Mouse (Mus musculus): Measurements from ENCODE around the gene Gm20696.

The Gm20696 gene

GRCm38 (mm10) chr6:99624542-99624941 is 42.1 kb downstream of the Gm20696 start:
- DNase-seq (ENCODE audit: low spot score), result no peak

DNA sequence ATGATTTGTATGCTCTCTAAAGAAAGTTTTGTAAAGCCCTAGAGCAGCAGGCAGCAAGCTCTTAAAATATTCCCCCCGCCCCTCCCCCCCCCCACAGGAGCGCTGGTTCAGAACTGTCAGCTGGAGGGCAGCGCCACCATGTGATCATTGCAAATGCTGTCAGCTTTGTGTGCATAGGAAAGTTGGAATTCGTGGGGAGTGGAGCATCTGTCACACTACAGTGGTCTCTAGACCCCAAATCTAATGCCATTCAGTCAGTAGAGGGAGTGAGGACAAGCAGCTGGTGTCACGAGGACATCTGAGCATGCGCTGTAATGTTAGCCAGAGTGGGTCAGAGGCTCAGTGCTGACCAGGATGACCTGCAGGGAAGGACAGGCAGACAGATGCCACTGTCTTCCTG is 43.0 kb downstream of the Gm20696 start:
- DNase-seq (ENCODE audit: low spot score), result no peak

- no peak for DNase-seq (ENCODE audit: low spot score)
Observed at GRCm38 (mm10) chr6:99621167-99621566, 45.4 kb downstream of the Gm20696 start.

DNA sequence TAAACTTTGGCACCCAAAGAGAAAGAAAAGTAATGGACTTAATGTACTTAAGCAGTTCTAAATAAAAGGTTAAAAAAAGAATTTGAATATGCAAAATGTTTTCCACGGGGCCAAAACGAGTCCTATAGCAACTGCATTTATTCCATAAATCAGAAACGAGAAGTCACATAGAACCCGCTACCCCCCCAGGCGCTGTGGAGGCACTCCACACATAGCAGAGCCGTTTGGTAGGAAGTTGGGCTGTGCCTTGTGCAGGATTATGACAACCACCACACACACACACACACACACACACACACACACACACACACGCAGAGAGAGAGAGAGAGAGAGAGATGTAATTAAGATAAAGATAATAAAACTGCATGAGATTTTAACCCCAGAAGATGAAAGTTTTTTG is 46.1 kb downstream of the Gm20696 start:
- DNase-seq (ENCODE audit: low spot score), result no peak

- DNase-seq (ENCODE audit: low spot score), result no peak
Observed at GRCm38 (mm10) chr6:99619964-99620363, 46.6 kb downstream of the Gm20696 start.

GRCm38 (mm10) chr6:99619466-99619865 is 47.1 kb downstream of the Gm20696 start:
- no peak for DNase-seq (ENCODE audit: low spot score)

- DNase-seq (ENCODE audit: low spot score), result no peak
Observed at GRCm38 (mm10) chr6:99617867-99618266, 48.7 kb downstream of the Gm20696 start.

GRCm38 (mm10) chr6:99617415-99617814 is 49.2 kb downstream of the Gm20696 start:
- no peak for DNase-seq (ENCODE audit: low spot score)

DNA sequence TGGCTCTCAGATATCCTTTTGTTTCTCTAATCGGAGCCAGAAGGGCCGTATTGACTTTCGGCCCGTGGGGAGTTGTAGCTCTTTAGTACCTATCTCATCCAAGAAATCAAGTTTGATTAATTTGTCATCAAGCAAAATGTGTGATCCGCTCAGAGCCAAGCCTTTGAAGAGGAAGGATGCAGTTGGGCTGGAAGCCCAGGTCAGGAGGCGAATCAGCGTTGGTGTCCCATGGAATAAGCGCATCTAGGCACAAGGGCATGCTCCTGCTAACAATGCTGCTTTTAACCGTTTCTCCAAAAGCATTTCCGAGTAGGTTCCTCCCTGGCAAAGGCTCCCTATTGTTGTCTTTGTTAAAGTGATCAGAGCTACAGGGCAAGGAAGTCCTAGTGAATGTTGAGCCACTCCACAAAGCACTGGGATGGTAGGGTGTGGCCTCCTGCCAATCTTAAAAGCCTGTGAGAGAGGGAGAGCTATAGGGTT is 51.3 kb downstream of the Gm20696 start:
- no peak for DNase-seq (ENCODE audit: low spot score)

DNA sequence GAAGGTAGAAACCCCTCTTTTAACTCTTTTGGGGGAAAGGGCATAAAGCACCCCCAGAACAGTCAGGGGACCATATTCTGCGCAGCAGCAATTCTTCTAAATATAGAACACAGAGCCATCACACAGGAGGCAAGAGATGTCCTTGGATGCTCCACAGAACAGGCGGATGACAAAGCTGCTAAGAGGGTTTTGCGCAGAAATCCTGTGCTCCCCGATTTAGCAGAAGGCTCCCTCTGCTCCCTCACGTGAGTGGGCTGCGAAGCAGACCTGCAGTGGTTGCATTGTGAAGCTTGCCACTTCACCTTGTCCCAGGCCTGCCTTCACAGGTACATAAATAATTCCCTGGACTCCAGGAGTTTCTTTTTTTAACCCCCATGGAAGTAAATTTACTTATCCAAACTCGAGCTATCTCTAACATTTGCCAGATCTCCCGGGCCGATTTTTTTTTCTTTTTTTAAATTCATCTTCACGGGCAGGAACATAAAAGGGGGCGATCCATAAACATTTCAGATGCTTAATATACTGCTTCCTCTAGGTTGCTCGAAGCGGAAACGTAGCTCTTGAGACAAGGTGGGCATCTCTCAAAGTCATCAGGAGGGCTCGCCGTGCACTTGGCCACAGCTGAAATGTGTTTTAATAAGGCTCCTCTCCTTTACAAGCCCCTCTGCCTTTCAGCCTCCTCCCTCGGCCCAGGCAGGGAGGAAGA is 51.9 kb downstream of the Gm20696 start:
- DNase-seq (ENCODE audit: low spot score), result no peak

- DNase-seq (ENCODE audit: low spot score), result no peak
Observed at GRCm38 (mm10) chr6:99611866-99612265, 54.7 kb downstream of the Gm20696 start.

DNA sequence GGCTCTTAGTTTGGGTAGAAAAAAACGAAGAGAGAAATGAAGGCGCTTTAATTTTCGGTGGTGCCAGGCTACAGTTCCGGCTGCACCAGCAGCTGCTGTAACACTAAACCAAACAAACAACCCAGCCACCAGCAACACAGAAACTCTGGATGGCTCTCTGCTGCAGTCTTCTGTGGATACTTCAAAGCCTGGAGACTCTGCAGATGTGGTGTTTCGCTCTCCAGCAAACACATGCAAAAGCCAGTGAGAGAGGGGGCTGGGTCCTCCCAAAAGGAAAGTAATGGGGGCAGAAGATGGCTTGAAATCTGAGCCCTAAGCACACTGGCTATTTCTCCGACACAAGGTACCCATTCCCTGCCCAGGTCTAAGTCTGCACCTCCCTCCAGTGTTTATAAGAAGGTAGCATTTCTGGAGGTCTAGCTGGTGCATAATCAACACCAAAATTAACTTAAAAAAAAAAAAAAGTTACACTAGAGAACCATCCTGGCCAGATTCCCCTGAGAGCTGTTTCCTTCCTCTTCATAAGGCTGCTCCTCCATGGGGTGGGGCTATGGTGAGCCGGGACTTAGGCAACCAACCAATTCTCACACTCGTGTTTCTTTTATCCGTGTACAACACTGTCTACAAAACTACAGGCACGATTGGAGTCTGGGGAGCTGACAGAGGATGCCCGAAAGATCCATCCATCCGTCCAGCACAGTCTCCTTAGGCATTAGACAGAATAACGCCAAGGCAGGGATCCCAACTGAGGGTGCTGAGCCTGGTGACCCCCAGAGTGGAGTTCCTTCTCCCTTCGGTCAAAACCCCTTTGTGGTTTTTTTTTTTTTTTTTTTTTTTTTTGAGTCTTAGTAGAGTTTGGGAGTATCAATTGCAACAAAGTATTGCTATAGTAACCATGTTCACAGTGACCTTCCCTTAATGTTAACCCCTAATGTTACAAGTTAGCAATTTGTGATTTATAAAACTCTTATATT is 55.9 kb downstream of the Gm20696 start:
- DNase-seq (ENCODE audit: low spot score), result no peak

DNA sequence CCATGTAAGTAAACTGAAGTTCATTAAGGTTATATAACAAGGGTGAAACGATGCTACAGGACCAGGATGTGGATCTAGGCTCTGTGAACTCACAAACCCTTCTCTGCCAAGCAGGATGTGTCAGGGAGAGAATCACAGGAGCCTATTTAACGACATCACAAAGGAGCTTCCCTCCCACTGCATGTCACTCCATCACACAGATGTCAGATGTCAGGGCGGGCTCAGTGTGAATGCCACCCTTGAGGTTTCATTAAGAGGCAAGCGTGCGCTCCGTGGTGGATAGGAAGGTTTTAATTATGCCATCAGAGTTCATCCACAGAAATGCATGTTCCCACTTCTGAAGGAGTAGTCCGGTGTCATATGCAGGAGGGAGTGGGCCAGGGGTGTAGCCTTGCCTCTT is 60.5 kb downstream of the Gm20696 start:
- DNase-seq (ENCODE audit: low spot score), result no peak

- DNase-seq (ENCODE audit: low spot score), result no peak
Observed at GRCm38 (mm10) chr6:99604758-99605157, 61.8 kb downstream of the Gm20696 start.

DNA sequence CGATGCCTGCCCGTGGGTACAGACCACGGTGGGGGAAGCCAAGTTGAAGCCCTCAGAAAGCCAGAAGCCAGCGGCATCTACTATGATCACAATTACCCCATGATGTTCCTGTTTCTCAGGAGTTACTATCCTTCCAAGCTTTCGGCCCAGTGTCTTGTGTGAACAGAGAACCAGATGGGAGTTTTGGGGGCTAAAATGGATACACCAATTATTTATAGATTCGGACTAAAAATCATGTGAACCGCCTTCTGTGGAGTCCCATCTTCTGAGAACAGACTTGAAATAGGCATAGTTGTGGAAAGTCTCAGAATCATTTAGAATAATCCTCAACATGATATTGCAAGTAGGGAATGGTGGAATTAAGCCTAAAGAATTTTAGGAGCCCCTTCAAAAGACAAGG is 64.2 kb downstream of the Gm20696 start:
- no peak for DNase-seq (ENCODE audit: low spot score)

DNA sequence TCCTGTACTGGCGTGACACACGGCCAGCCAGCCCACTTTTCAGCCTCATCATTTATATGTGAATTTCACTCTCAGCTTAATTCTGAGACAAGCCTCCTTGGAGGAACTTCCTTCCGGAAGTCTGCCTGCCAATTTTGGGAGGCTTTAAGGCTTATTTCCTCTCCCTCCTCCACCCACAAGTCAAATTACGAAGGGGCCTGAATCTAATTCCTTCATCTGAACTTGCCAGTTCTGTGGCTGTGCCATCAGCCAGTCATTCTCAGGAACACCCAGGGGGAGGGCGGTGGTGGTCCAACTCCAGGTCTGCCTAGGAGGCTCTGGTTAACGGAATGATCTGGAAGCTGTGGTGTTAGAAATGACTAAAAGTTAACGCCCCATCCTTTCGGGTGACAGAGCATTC is 65.7 kb downstream of the Gm20696 start:
- no peak for DNase-seq (ENCODE audit: low spot score)

DNA sequence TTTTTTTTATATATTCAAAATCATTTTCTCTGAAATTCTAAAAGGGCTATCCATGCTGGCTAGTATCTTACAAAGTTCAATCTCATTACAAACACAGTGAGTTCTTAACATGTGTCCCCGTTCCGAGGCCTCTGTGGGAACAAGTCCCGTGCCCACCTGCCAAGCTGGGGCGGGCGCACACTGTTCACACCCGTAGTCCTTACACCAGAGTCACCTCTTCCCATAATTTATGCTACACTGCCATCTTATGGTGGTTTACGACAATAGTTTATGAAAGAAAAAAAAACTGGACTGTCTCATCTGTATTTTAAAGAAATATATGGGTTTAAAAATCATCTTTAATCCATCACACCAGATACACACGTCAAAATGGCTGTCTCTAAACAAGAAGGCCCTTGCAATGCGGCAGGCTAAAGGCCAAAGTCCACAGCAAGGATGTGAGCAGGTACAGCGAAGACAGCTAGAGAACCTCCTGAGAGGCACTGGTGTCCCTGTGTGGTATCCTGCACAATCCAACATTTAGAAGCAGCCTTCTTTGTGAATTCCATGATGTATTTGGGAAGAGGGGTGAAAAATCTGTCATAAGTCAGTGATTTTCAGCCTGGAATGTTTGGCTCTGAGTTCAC is 66.3 kb downstream of the Gm20696 start:
- DNase-seq (ENCODE audit: low spot score), result no peak

DNA sequence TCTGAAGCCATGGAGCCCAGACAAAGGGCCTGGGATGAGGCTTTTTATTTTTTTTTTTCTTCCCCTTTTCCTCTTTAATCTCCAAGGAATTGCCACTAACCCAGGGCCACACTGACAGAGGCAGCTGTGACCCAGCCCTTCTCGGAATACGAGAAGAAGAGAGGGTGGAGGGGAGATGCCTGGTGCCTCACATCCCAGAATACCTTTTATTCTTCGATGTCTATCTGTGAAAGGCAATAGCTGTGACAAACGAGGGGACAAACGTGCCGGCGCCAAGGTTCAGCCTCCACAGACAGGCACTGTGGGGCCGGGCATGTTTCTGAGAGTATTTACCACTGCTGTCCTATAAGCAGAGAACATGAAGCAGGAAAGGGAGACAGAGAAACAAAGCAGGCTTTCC is 66.9 kb downstream of the Gm20696 start:
- DNase-seq (ENCODE audit: low spot score), result no peak

GRCm38 (mm10) chr6:99599229-99599628 is 67.4 kb downstream of the Gm20696 start:
- no peak for DNase-seq (ENCODE audit: low spot score)

GRCm38 (mm10) chr6:99577040-99577439 is 89.6 kb downstream of the Gm20696 start:
- DNase-seq (ENCODE audit: low spot score), result no peak

- DNase-seq (ENCODE audit: low spot score), result no peak
Observed at GRCm38 (mm10) chr6:99575633-99576032, 91.0 kb downstream of the Gm20696 start.

GRCm38 (mm10) chr6:99573343-99573742 is 93.3 kb downstream of the Gm20696 start:
- DNase-seq (ENCODE audit: low spot score), result no peak

DNA sequence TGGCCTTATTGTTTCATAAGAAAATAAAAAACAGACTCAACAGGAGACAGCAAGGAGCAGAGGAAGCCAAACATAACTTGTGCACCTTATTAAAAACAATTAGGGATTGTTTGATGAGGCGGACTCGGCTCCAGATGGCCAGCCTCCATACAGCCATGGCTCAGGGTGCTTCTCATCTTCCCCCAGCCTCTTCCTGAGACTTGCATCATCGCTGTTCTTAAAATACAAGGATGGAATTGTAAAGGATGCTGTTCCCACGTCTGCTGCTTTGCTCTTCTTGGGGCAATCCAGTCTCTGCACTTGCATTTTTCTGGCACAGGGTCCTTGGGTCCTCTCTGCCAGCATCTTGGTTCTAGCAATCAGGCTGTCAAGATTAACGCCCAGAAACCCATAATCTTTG is 94.5 kb downstream of the Gm20696 start:
- DNase-seq (ENCODE audit: low spot score), result no peak

Measured in ovary, postnatal 10 days (tissue).